Mouse (Mus musculus) adrenal gland, adult 2 months (tissue): Measurements from ENCODE around the gene Tas2r117. TPM values are rescaled to one million over a fixed set of nuclear protein-coding genes. Genes with fewer than 3 reads are reported as not detected.

Experiments used
- DNase-seq: peaks from one replicate; pipeline ENCODE4 v3.0.0; 2021
- long read RNA-seq: library from polyadenylated mRNA; stranded (forward); transcript quantifications from one replicate; pipeline ENCODE4 v2.0.0, GENCODE M21; 2021
- polyA plus RNA-seq: library from polyadenylated mRNA; depleted of rRNA; stranded (reverse); fragments of >200 nt; gene quantifications from 2 replicates; pipeline ENCODE4 v1.2.3, GENCODE M21; 2012; rRNA removed
- total RNA-seq, 2 experiments: library from RNA; stranded (reverse); gene quantifications; 2 replicates each; pipeline ENCODE4 v1.2.3; 2021

Tas2r117 gene
- total RNA-seq (not detected), polyA plus RNA-seq (not detected in 2 replicates)
- long read RNA-seq, result 0 reads

DNA sequence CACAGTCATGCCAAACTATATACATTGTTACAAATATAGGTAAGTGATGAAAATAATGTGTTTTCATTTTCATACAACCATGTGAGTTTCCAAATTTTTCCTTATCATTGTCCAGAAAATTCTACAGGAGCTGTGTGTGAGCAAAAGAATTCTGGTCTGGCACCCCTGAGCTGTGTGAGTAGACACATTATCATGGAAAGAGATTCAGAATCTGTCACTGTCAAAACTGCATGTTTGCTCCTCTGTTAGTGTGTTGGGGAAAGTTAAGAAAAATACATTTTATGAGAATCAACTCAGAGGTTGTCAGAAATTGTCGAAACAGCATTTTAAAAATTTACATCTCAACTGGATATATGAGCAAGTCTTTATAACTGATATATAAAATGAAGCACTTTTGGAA is at the start of gene Tas2r117:
Gene Tas2r117 (plus strand): TSS at position 301 of the 400 bp plus-strand sequence.
- DNase-seq, result no peak

DNA sequence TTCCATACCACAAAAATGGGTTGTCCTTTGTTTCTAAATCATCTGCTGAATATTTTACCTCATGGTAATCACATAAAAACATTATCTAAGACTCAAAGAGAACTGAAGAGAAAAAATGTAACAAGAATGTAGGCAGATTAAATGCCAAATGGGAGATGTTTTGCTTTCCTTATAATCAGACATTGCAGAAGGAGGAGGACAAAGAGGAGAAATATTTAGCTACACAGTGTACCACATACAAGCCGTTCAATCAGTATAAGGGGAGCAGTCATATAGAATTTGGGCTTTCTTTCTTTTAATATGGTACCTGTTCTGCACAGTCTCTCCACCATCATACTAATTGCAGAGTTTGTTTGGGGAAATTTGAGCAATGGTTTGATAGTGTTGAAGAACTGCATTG is 48.2 kb upstream of the Tas2r117 start, which contains the start of gene Tas2r124:
Gene Tas2r124 (plus strand): TSS at position 301 of the 400 bp plus-strand sequence.
- DNase-seq, result no peak

DNA sequence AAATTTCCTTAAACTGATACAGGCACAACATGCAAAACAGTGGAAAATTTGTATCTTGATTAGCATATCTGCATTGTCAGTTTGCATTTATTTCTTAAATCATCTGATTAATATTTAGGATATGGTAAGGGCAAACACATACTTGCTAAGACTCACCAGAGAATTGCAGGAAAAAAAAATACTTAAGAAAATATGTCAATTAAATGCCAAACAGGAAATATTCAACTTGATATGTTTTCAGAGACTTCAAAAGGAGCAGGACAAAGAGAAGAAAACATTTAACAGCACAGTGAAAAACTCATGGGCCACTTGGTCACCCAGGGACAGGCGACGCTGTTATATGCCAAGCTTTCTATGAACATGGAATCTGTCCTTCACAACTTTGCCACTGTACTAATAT is 40.8 kb upstream of the Tas2r117 start, which contains the start of gene Tas2r102:
Gene Tas2r102 (plus strand): TSS at position 301 of the 400 bp plus-strand sequence.
- no peak for DNase-seq

DNA sequence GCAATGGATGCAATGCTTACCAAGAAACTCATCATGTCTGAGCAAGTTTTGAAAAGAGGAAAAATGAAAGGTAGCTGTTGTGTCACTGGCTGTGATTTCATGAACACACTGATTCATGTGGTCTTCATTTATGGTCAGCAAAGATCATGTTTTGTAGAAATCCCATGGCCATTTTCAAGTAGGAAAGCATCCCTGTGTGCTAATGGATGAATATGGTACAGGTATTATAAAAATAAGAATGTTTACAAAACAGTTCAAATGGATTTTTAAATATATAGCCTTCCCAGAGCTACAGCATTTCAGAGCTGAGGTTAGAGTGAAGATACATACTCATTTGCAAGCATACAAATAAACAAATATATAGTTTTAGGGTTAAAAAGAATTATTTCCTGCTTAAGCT is 24.6 kb upstream of the Tas2r117 start, which contains the start of gene Tas2r136:
Gene Tas2r136 (minus strand): TSS at position 101 of the 400 bp plus-strand sequence.
- DNase-seq, result no peak

DNA sequence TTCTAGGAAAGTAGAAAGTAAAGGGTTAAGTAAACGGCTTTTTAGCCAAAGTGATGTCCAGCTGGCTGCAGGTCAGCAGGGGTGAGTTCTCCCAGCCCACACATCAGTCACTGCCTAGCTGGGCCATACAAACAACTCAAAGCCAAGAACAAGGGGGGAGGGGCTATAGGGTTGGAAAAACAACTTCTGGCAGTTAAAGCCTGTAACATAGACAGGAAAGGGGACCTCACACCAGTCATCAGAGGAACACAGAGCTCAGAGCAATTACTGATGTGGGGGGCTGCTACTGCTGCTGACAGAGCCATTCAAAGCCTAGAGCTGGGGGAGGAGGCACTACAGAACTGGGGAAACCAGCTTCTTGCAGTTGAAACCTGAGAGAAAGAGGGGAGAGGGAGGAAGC is 7.2 kb upstream of the Tas2r117 start:
- no peak for DNase-seq

DNA sequence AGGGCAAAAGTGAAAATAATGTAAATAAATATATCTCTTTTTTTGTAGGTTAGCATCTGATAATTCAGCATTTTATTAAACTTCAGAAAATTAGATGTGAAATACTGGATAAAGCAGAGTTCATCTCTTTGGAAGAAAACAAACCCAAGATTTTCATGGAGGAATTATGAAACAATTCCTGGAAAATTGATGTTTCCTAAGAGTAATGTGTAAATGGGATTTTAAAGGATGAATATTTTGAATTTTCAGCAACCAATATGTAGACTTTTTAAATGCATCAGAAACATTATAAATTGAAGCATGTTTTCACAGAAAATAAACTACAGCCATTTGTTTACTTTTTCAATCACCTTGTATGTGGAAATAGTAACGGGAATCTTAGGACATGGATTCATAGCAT is 44.2 kb downstream of the Tas2r117 start, which contains the start of gene Tas2r123:
Gene Tas2r123 (plus strand): TSS at position 301 of the 400 bp plus-strand sequence.
- no peak for DNase-seq

Other genes starting within 250 kb of the Tas2r117 start
- not detected for gene Prh1, start 233.0 kb upstream of the Tas2r117 start, total RNA-seq
- gene Prh1, start 233.0 kb upstream of the Tas2r117 start, polyA plus RNA-seq, result not detected in 2 replicates
- not detected for gene Prp2, start 206.9 kb upstream of the Tas2r117 start, total RNA-seq
- gene Prp2, start 206.9 kb upstream of the Tas2r117 start, polyA plus RNA-seq, result not detected in 2 replicates
- not detected for gene A630073D07Rik, start 151.3 kb upstream of the Tas2r117 start, total RNA-seq
- not detected in 2 replicates for gene A630073D07Rik, start 151.3 kb upstream of the Tas2r117 start, polyA plus RNA-seq
- gene Tas2r120, start 145.9 kb upstream of the Tas2r117 start, total RNA-seq, result not detected
- gene Tas2r120, start 145.9 kb upstream of the Tas2r117 start, polyA plus RNA-seq, result not detected in 2 replicates
- gene Tas2r121, start 101.8 kb upstream of the Tas2r117 start, total RNA-seq, result not detected
- gene Tas2r121, start 101.8 kb upstream of the Tas2r117 start, polyA plus RNA-seq, result not detected in 2 replicates
- not detected for gene Tas2r122, start 90.9 kb upstream of the Tas2r117 start, total RNA-seq
- gene Tas2r122, start 90.9 kb upstream of the Tas2r117 start, polyA plus RNA-seq, result not detected in 2 replicates
- not detected for gene Tas2r115, start 64.8 kb upstream of the Tas2r117 start, total RNA-seq
- not detected in 2 replicates for gene Tas2r115, start 64.8 kb upstream of the Tas2r117 start, polyA plus RNA-seq
- gene Tas2r124, start 48.1 kb upstream of the Tas2r117 start, total RNA-seq, result not detected
- gene Tas2r124, start 48.1 kb upstream of the Tas2r117 start, polyA plus RNA-seq, result not detected in 2 replicates
- gene Tas2r102, start 40.7 kb upstream of the Tas2r117 start, total RNA-seq, result not detected
- gene Tas2r102, start 40.7 kb upstream of the Tas2r117 start, polyA plus RNA-seq, result not detected in 2 replicates
- not detected for gene Tas2r136, start 24.7 kb upstream of the Tas2r117 start, total RNA-seq
- not detected in 2 replicates for gene Tas2r136, start 24.7 kb upstream of the Tas2r117 start, polyA plus RNA-seq
- not detected for gene Tas2r123, start 44.3 kb downstream of the Tas2r117 start, total RNA-seq
- not detected in 2 replicates for gene Tas2r123, start 44.3 kb downstream of the Tas2r117 start, polyA plus RNA-seq
- gene Tas2r116, start 52.6 kb downstream of the Tas2r117 start, total RNA-seq, result not detected
- gene Tas2r116, start 52.6 kb downstream of the Tas2r117 start, polyA plus RNA-seq, result not detected in 2 replicates
- not detected for gene Tas2r110, start 65.2 kb downstream of the Tas2r117 start, total RNA-seq
- gene Tas2r110, start 65.2 kb downstream of the Tas2r117 start, polyA plus RNA-seq, result not detected in 2 replicates
- not detected for gene Tas2r113, start 90.2 kb downstream of the Tas2r117 start, total RNA-seq
- gene Tas2r113, start 90.2 kb downstream of the Tas2r117 start, polyA plus RNA-seq, result not detected in 2 replicates
- not detected for gene Tas2r125, start 106.8 kb downstream of the Tas2r117 start, total RNA-seq
- gene Tas2r125, start 106.8 kb downstream of the Tas2r117 start, polyA plus RNA-seq, result not detected in 2 replicates
- gene Tas2r129, start 148.3 kb downstream of the Tas2r117 start, total RNA-seq, result not detected
- not detected in 2 replicates for gene Tas2r129, start 148.3 kb downstream of the Tas2r117 start, polyA plus RNA-seq
- not detected for gene Tas2r131, start 155.1 kb downstream of the Tas2r117 start, total RNA-seq
- gene Tas2r131, start 155.1 kb downstream of the Tas2r117 start, polyA plus RNA-seq, result not detected in 2 replicates
- not detected for gene Tas2r109, start 178.1 kb downstream of the Tas2r117 start, total RNA-seq
- gene Tas2r109, start 178.1 kb downstream of the Tas2r117 start, polyA plus RNA-seq, result not detected in 2 replicates
- not detected for gene Tas2r103, start 234.3 kb downstream of the Tas2r117 start, total RNA-seq
- not detected in 2 replicates for gene Tas2r103, start 234.3 kb downstream of the Tas2r117 start, polyA plus RNA-seq